Mouse (Mus musculus) liver, embryonic 13.5 days (tissue): ENCODE results near the gene Ago4. TPM values are rescaled to one million over a fixed set of nuclear protein-coding genes. Genes with fewer than 3 reads are reported as not detected.

Experiments used
- microRNA-seq: library from miRNA; unstranded; fragments of <30 nt; microRNA quantifications from one replicate; pipeline ENCODE4, GENCODE M21; 2016
- polyA plus RNA-seq: library from polyadenylated mRNA; unstranded; fragments of >200 nt; fragmentation: Nextera tagmentation; extraction: Ambion mirVana; gene quantifications from 2 replicates; pipeline ENCODE4 v1.2.1, GENCODE M21; 2015

Gene Ago4
- polyA plus RNA-seq, 1 experiment from 2014 or later: 0.17 TPM

Small RNA genes lying within 50 kb of the gene (microRNA-seq; reads per million reads assigned to microRNA genes)
- gene Mir7119: 4.1 reads per million, percentile 9 among the genes with 10 or more reads in this experiment

Other genes with a start within 250 kb of the Ago4 start
- 0.99 and 1.2 TPM in 2 replicates for gene Col8a2, start 246.7 kb downstream of the Ago4 start, polyA plus RNA-seq
- 30.4 and 30.9 TPM in 2 replicates for gene Adprhl2, start 211.8 kb downstream of the Ago4 start, polyA plus RNA-seq
- 0.51 and 0.53 TPM in 2 replicates for gene Tekt2, start 207.8 kb downstream of the Ago4 start, polyA plus RNA-seq
- gene Ago3, start 103.9 kb downstream of the Ago4 start, polyA plus RNA-seq: 5.0 and 5.1 TPM in 2 replicates
- gene Ago1, start 64.9 kb downstream of the Ago4 start, polyA plus RNA-seq: 1.4 TPM in 2 replicates
- gene Clspn, start 23.5 kb upstream of the Ago4 start, polyA plus RNA-seq: 48.1 and 52.9 TPM in 2 replicates
- gene 5730409E04Rik, start 76.3 kb upstream of the Ago4 start, polyA plus RNA-seq: 0.30 and 0.39 TPM in 2 replicates
- gene Psmb2, start 144.2 kb upstream of the Ago4 start, polyA plus RNA-seq: 355 and 356 TPM in 2 replicates
- gene Tfap2e, start 202.8 kb upstream of the Ago4 start, polyA plus RNA-seq: not detected in 2 replicates
- gene Ncdn, start 220.0 kb upstream of the Ago4 start, polyA plus RNA-seq: 8.8 and 10.5 TPM in 2 replicates
- 6.4 and 7.6 TPM in 2 replicates for gene AU040320, start 220.1 kb upstream of the Ago4 start, polyA plus RNA-seq